Mouse (Mus musculus): ENCODE data around the gene Dnah7b.
"Not testable (repeated sequence)": the region's sequence is repeated elsewhere in the genome, so short reads cannot be mapped to it uniquely, and the experiment has no call there.

GRCm38 (mm10) chr1:46414798-46415197 lies 348.7 kb downstream of the Dnah7b start:
- TF ChIP-seq POLR2A (IDR thresholded peaks at IDR 0.05; ENCODE audit: borderline replicate concordance, insufficient read depth, low read length); CTCF (IDR thresholded peaks at IDR 0.05; ENCODE audit: borderline replicate concordance, insufficient read depth, low read depth, low read length): not testable (repeated sequence)

Data from cerebellum, adult 2 months (tissue).